Mouse (Mus musculus) testis, adult 2 months (tissue): ENCODE measurements around the gene Bad. TPM values are rescaled to one million over a fixed set of nuclear protein-coding genes. Genes with fewer than 3 reads are reported as not detected.

ENCODE experiments used
- H3K27ac ChIP-seq: fragments of 200-500 bp; 2 replicates; pipeline ENCODE4 v1.5.1; 2012; ENCODE audit warnings: low read depth, low read length; ENCODE audit not compliant: control insufficient read depth, insufficient read depth
- H3K27me3 ChIP-seq: fragments of 200-500 bp; 2 replicates; pipeline ENCODE4 v1.6.1; 2012; ENCODE audit warnings: mild to moderate bottlenecking, low read length, moderate library complexity; ENCODE audit not compliant: control insufficient read depth, insufficient read depth
- H3K36me3 ChIP-seq: fragments of 200-500 bp; 2 replicates; pipeline ENCODE4 v1.6.1; 2012; ENCODE audit warnings: mild to moderate bottlenecking, low read length; ENCODE audit not compliant: control insufficient read depth, insufficient read depth
- H3K4me1 ChIP-seq: fragments of 200-500 bp; 2 replicates; pipeline ENCODE4 v1.6.1; 2012; ENCODE audit warnings: low read length; ENCODE audit not compliant: control insufficient read depth, insufficient read depth
- H3K4me3 ChIP-seq: fragments of 200-500 bp; 2 replicates; pipeline ENCODE4 v1.5.1; 2012; ENCODE audit warnings: low read depth, mild to moderate bottlenecking, low read length, moderate library complexity, mixed read lengths; ENCODE audit not compliant: control insufficient read depth
- CTCF ChIP-seq: fragments of 200-500 bp; IDR thresholded peaks from 2 replicates; pipeline ENCODE4 v1.5.1; 2012; ENCODE audit warnings: low read depth, mild to moderate bottlenecking, inconsistent platforms, low read length, moderate library complexity; ENCODE audit not compliant: control insufficient read depth, insufficient read depth, insufficient replicate concordance
- POLR2A ChIP-seq: fragments of 200-500 bp; IDR thresholded peaks from 2 replicates; pipeline ENCODE4 v1.6.1; 2012; ENCODE audit warnings: low read depth, mild to moderate bottlenecking, inconsistent platforms, low read length, moderate library complexity; ENCODE audit not compliant: control insufficient read depth
- polyA plus RNA-seq: library from polyadenylated mRNA; depleted of rRNA; stranded (reverse); fragments of >200 nt; gene quantifications from 2 replicates; pipeline ENCODE4 v1.2.3, GENCODE M21; 2012

Gene Bad
- polyA plus RNA-seq, 1 experiment: 78.8 TPM

GRCm38 (mm10) chr19:6911101-6912074 is 30.3 kb upstream of the Bad start:
- no peaks in the 10 kb centered on the region for H3K27me3 ChIP-seq
- H3K36me3 ChIP-seq: peaks cover 2% of the 10 kb centered on the region; the same call in 1 of the 2 replicates
- peaks cover 23% of the 10 kb centered on the region for H3K4me1 ChIP-seq
- H3K27ac ChIP-seq: no peak overlapping the region
- no peak for TF ChIP-seq CTCF
- no peak overlapping the region; the same call in 1 of the 2 replicates for H3K4me3 ChIP-seq

DNA sequence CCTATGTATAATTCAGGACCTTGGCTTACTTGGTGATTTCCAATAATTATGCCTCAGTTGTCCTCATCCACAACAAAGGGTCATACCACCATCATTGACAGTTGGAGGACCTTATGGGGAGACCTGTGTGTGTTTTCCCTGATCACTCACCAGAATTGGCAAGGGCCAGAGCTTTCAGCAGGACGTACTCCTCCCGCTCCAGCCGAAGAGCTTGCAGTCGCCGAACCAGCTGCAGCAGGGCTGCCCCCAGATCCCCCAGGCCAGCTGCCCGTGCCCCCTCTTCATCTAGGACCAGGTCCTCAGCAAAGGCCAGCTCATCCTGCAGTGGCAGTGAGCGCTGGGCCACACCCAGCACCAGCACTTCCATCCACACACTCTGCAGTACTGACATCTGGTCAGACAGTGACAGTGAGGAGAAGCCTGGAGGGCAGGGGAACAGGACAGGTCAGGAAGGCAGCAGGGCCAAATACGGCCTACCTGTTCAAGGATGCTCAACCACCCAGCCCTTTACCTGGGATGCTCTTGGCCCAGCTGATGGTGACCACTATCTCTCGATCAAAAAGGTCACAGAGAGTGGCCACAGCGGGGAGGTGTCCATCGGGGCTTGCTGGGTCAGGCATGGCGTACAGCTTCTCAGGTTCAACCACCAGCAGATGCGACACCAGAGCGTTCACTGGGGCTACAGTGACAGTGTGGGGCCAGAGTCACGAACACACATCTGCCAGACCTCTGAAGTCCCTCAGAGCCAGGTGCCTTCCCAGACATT is 29.3 kb upstream of the Bad start:
- H3K4me3 ChIP-seq: no peak overlapping the region

GRCm38 (mm10) chr19:6913036-6913435 is 28.6 kb upstream of the Bad start:
- peaks cover 16% of the 10 kb centered on the region for H3K4me1 ChIP-seq
- H3K27me3 ChIP-seq: no peaks in the 10 kb centered on the region
- TF ChIP-seq POLR2A (no peak), CTCF (no peak)
- H3K4me3 ChIP-seq: no peak overlapping the region
- peaks cover 4% of the 10 kb centered on the region; the same call in 1 of the 2 replicates for H3K36me3 ChIP-seq
- H3K27ac ChIP-seq: no peak overlapping the region

More for the DNA sequence above, 29.3 kb upstream of the Bad start:
- Histone ChIP-seq H3K27ac (no peak overlapping the region), H3K27me3 (no peaks in the 10 kb centered on the region), H3K36me3 (peaks cover 4% of the 10 kb centered on the region; the same call in 1 of the 2 replicates), H3K4me1 (peaks cover 18% of the 10 kb centered on the region)
- TF ChIP-seq CTCF: no peak
- no peak for TF ChIP-seq POLR2A

DNA sequence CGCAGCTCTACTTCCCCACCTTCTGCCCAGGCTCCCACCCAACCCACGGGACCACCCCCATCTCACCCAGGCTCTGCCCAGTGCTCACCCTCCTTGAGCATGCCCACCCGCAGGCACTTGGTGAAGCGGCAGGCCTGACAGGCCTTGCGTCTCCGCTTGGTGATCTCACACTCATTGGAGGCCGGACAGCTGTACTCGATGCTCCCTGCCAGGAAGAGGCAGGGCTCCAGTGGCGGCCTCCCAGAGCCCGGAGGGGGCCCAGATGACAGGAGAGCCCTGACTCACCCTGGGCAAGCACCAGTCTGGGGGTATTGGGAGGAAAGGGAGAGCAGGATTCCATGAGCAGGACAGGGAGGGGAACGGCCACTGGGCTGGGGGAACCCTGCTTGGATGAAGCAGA is 27.7 kb upstream of the Bad start:
- H3K4me1 ChIP-seq: peaks cover 10% of the 10 kb centered on the region
- H3K36me3 ChIP-seq: peaks cover 4% of the 10 kb centered on the region; the same call in 1 of the 2 replicates
- no peaks in the 10 kb centered on the region for H3K27me3 ChIP-seq
- TF ChIP-seq CTCF (no peak), POLR2A (no peak)
- H3K4me3 ChIP-seq: no peak overlapping the region
- no peak overlapping the region for H3K27ac ChIP-seq

GRCm38 (mm10) chr19:6914540-6914939 is 27.1 kb upstream of the Bad start:
- H3K4me3 ChIP-seq: no peak overlapping the region
- H3K27ac ChIP-seq: no peak overlapping the region
- peaks cover 7% of the 10 kb centered on the region for H3K4me1 ChIP-seq
- TF ChIP-seq POLR2A: no peak
- TF ChIP-seq CTCF: no peak
- H3K36me3 ChIP-seq: peaks cover 4% of the 10 kb centered on the region; the same call in 1 of the 2 replicates
- H3K27me3 ChIP-seq: no peaks in the 10 kb centered on the region

DNA sequence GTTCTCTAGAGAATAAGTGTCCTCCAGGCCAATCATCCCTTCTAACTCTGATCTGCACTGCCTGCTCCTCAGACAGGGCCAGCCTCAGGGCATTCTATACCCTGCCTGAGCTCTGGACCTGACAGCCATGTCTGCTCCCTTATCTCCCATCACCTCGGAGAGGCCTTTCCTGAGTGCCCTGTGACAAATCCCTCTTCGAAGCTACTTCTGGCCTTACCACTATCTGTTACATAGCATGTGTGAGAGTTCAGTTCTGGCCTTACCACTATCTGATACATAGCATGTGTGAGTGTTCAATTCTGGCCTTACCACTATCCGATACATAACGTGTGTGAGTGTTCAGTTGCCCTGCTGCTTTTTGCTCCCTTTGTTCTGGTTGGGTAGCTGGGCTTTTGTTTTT is 26.4 kb upstream of the Bad start:
- Histone ChIP-seq H3K4me3 (no peak overlapping the region), H3K27me3 (no peaks in the 10 kb centered on the region), H3K4me1 (peaks cover 12% of the 10 kb centered on the region), H3K36me3 (peaks cover 4% of the 10 kb centered on the region; the same call in 1 of the 2 replicates), H3K27ac (no peak overlapping the region)
- TF ChIP-seq CTCF: no peak
- no peak for TF ChIP-seq POLR2A

DNA sequence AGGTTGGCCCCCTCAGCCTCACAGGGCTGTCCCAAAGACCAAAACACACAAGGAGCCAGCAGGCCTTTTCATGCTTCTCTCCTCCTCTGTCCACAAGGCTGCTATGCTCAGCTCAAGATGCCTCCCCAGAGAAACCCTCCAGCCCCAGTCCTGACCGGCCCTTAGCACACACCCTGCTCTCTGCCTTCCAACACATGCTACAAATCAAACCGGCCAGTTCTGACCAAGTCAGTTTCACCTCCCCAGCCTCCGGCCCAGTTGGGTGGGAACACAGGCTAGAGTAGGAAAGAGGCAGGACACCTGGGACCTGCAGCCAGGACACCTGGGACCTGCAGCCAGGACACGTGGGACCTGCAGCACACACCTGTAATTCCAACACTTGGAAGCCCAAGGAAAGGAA is 25.2 kb upstream of the Bad start:
- H3K36me3 ChIP-seq: peaks cover 4% of the 10 kb centered on the region; the same call in 1 of the 2 replicates
- TF ChIP-seq CTCF (no peak), POLR2A (no peak)
- H3K27ac ChIP-seq: no peak overlapping the region
- H3K4me3 ChIP-seq: no peak overlapping the region
- peaks cover 12% of the 10 kb centered on the region for H3K4me1 ChIP-seq
- H3K27me3 ChIP-seq: no peaks in the 10 kb centered on the region
